Mouse (Mus musculus): ENCODE data around the gene Coq4. TPM values are rescaled to one million over a fixed set of nuclear protein-coding genes. Genes with fewer than 3 reads are reported as not detected.
"Not testable (repeated sequence)": the region's sequence is repeated elsewhere in the genome, so short reads cannot be mapped to it uniquely, and the experiment has no call there.

The Coq4 gene
- 10 to 100 TPM; 20.1 to 31.2 (median 22.6) TPM for total RNA-seq (2022)

- DNase-seq (ENCODE audit: low spot score in 2 of 2), result peak; percentile 87 to 89
These were observed at the start of gene Coq4 for GRCm38 (mm10) chr2:29787104-29787917. Coq4 (plus strand) TSS chr2:29787493.

GRCm38 (mm10) chr2:29738799-29739198, 48.5 kb upstream of the Coq4 start:
- DNase-seq (ENCODE audit: low spot score in 2 of 2), result no peak

DNA sequence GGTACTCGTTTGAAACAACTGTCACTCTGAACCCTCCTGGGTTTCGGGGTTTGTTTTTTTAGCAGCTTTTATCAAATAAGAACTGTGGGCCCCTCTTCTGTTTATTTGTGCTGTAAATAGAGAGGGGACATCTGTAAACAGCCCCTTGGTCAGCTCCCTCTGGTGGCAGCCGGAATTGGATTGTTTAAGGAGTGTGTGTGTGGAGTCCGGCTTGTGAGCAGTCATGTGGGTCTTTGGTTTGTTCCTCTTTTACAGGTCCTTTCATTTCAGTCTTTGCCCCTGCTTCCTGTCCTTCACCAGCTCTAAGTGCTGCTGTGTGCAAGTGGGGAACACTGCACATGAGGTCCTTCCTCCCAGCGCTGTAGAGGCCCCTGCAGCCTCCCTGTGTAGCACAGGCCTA, 47.9 kb upstream of the Coq4 start:
- DNase-seq (ENCODE audit: low spot score in 2 of 2), result no peak

GRCm38 (mm10) chr2:29741207-29741606, 46.1 kb upstream of the Coq4 start:
- no peak for DNase-seq (ENCODE audit: low spot score in 2 of 2)

- no peak for DNase-seq (ENCODE audit: low spot score in 2 of 2)
These were observed 43.0 kb upstream of the Coq4 start for GRCm38 (mm10) chr2:29744256-29744655.

DNA sequence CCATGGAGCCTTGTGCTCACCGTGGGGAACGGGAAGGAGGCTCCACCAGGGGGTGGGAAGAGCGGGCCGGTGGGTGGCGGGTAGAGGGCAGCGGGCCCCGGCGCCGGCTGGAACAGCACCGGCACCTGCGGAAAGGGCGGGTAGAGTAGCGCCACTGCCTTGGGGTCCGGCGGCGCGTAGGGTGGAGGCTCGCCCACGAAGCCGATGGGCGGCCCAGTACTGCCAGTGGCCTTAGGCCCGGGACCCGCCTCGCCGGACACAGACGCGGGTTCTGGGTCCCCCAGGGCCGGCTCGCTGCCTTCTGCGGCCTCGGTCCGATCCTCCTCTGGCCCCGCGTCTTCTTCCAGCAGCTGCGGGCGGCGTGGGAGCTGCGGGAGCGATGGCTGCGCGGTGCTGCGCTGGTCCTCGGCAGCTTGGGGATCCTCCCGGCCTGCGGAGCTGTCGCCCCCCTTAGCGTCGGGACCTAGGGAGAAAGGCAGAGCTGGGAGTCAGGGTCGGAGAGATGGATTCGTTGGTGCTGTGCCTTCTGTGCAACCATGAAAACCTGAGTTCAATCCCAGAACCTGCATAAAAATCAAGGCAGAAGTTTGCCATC, 40.0 kb upstream of the Coq4 start:
- no peak for DNase-seq (ENCODE audit: low spot score in 2 of 2)

DNA sequence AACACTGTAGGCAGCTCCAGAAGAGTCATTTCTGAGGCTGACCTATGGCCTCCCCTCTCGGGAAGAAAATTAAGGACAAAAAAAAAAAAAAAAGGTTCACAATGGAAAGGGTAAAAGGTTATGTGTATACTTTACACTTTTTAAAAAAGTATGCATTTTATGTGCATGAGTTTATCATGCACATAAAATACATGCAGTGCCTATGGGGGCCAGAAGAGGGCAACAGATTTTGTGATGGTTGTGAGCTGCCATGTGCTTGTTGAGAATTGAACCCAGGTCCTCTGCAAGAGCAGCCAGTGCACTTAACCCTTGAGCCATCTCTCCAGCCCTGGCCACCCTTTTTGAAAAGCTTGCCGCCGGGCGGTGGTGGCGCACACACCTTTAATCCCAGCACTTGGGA, 39.4 kb upstream of the Coq4 start:
- no peak for DNase-seq (ENCODE audit: low spot score in 2 of 2)

DNA sequence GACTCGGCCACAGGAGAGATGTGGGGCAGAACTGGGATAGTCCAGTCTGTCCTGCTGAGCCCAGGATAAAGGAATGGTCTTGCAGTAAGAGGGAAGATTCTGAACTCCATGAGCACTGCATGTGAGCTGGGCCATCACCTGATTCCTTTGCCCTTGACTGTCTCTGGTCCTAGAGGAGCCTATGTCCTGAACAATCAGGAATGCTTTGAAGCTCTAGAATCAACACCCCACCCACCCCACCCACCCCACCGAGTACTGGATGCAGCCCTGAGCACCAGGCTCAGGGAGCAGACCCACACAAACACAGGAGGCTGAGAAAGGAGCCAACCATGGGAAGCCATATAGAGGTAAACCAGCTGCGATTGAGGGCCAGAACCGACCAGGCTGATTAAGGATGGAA, 38.8 kb upstream of the Coq4 start:
- DNase-seq (ENCODE audit: low spot score in 2 of 2), result no peak

DNA sequence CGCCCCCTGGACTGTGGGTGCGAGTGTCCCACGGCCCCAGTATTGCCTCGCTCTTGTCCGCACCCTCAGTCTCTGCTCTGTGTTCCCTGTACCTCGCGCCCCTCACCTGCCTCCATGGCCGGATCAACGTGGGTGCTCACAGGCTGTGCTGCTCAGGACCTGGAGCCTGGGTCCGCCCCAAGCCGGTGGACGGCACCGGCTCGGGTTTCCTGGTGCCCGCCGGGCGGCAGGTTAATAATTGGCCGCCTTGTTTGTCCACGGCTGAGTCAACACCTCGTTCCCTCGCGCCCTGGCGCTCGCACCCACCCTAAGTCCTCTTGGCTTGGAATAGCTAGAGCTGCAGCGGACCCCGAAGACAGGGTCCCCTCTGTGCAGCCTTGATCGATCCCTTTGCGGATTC, 35.8 kb upstream of the Coq4 start, which contains the start of gene Gm13420:
TSS of gene Gm13420 (minus strand) at position 189 of the 400 bp plus-strand sequence.
- DNase-seq (ENCODE audit: low spot score in 2 of 2), result no peak

GRCm38 (mm10) chr2:29752397-29752796, 34.9 kb upstream of the Coq4 start:
- no peak for DNase-seq (ENCODE audit: low spot score in 2 of 2)

GRCm38 (mm10) chr2:29755693-29756092, 31.6 kb upstream of the Coq4 start:
- DNase-seq (ENCODE audit: low spot score in 2 of 2), result no peak

- no peak for DNase-seq (ENCODE audit: low spot score in 2 of 2)
These were observed 22.5 kb upstream of the Coq4 start for GRCm38 (mm10) chr2:29764831-29765230.

DNA sequence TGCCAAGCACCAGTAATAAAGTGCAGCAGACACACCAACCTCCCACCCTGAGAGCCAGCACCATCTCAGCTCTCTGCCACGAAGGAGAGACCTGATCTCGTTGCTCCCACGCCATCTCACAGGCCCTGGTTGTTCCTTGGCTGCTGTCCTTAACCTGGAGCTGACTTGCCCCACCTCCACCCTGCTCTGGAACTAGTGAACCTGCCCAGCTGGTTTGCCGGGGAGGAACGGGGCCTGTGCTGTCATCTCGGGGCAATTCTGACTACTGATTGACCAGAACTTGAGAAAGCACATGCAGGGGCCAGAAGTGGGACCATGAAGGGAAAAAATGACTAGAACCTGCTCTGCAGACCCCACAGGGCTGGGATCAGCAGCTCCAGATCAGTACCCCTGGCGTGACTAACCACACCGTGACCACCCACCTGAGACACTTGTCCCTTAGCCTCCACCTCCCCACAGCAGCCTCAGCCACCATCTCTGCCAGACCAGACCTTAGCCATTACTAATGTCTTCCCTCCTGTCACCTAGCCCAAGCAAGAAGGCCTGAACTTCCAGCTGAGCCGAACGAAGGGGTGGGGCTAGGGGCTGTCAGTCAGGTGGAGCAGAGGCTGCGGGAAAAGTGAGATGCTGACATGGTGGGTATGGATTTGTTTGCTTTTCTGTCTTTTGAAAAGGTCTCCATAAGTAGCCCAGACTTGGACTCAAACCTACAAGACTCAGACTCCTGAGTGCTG, 19.1 kb upstream of the Coq4 start:
- DNase-seq (ENCODE audit: low spot score in 2 of 2), result no peak

- no peak for DNase-seq (ENCODE audit: low spot score in 2 of 2)
These were observed 18.4 kb upstream of the Coq4 start for GRCm38 (mm10) chr2:29768901-29769300.

DNA sequence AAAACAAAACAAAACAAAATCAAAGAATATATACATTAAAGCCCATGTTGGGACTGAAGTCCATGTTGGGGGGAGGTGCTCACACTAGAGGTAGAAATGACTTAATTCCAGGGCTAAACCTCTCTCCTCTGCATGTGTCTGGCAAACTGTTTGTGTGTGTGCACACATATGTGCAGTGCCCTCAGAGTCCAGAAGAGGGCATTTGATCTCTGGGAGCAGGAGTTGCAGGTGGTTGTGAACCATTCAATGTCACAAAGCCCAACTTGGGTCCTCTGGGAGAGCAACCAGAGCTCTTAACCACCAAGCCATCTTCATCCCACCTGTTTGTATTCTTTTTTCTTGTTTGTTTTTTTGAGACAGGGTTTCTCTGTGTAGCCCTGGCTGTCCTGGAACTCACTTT, 17.1 kb upstream of the Coq4 start:
- no peak for DNase-seq (ENCODE audit: low spot score in 2 of 2)

DNA sequence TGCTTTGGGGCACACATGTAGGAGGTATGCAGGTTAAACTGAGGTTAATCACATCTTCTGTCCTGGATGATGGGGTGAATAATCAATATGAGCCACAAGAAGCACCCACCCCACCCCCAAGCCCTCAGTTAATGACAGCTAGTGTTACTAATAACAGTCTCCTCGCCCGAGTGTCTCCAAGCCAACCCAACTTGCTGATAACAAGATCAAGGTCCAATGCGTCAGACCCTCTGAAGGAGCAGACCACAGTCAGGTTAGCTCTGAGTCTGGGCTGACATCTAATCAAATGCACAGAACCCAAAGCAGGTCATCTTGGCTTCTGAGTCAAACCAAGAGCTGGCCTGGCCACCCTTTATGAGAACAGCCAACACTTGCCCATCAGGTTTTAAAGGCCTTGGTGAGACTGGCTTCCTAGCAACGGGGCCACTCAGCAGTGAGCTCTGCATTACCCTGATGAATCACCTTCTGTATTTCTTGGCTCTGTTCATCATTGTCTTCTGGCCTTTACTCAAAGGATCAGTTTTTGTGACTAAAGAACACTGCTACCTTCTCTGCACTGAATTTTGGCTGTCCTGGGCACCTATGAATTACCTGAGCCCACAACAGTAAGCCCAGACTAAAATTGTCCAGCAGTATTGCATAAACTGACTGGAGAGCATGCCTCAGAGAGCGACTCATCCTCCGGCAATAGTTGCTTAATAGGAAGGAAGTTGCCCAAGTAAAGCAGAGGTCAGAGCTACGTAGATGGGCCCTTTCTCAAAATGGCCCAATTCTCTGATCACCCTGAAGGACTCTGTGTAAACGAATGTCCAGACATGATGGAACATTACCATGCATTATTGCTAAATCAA, 15.5 kb upstream of the Coq4 start:
- DNase-seq (ENCODE audit: low spot score in 2 of 2), result no peak

- DNase-seq (ENCODE audit: low spot score in 2 of 2), result no peak
These were observed 14.0 kb upstream of the Coq4 start for GRCm38 (mm10) chr2:29773323-29773722.

DNA sequence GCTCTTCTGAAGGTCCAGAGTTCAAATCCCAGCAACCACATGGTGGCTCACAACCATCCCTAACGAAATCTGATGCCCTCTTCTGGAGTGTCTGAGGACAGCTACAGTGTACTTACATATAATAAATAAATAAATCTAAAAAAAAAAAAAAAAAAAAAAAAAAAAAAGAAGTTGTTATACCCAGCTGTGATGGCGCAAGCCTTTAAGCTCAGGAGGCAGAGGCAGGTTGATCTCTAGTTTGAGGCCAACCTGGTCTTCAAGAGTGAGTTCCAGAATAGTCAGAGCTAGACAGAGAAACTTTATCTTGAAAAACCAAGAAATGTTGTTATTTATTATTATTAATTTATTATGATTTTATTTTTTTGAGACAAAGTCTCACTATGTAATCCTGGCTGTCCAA, 6.0 kb upstream of the Coq4 start:
- DNase-seq (ENCODE audit: low spot score in 2 of 2), result not testable (repeated sequence)

GRCm38 (mm10) chr2:29784290-29784689, 3.0 kb upstream of the Coq4 start:
- DNase-seq (ENCODE audit: low spot score in 2 of 2), result no peak

DNA sequence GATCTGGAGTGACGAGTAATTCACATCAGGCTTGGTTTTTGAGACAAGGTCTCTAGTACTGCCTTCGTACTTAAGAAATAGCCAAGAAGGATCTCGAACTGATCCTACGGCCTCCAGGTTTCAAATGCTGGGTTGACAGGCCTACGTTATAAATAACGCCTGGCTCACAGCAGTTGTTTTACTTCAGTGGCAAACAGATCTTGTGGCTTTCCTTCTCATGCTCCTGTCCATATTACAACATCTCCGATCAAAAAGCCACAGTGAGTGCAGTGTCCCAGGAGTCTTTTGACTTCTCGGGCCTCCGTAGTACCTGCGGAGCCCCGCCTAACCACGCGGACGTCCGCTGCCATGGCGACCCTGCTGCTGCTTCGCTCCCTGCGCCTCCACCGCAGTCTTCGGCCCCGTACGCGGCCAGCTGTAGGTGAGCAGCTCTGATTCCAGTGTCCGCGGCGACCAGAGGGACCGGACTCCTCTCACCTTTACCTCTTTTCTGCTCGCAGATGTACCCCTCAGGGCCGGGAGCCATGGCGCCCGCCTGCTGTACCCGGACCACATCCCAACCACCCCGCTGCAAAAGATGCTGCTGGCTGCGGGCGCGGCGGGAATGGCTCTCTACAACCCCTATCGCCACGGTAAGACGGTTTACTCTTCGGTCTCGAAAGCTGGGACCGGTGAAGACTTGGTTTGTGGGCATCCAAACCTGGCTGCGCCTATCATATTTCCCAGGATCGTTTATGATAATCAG, 816 bp downstream of the Coq4 start, which contains the start of gene Trub2:
TSS of gene Trub2 (minus strand) at position 566 of the 745 bp plus-strand sequence.
- DNase-seq (ENCODE audit: low spot score in 2 of 2), result peak; percentile 82 to 84
